Mouse (Mus musculus) embryonic facial prominence, embryonic 13.5 days (tissue): ENCODE data around the gene Iqce. TPM values are rescaled to one million over a fixed set of nuclear protein-coding genes. Genes with fewer than 3 reads are reported as not detected.
A peak's percentile ranks its signal among the peaks of the same experiment; 100 is the strongest.

Source experiments
- ATAC-seq: fragments of 200-750 bp; cut with Nextera tagmentation; 2 replicates; pipeline ENCODE4 v1.8.0; 2017; ENCODE audit warnings: low read depth; ENCODE audit not compliant: insufficient number of reproducible peaks, insufficient read depth, low FRiP score, low TSS enrichment
- H3K27ac ChIP-seq: fragments of 300-500 bp; sonication (generic); 2 replicates; pipeline ENCODE4 v1.5.1; 2015; ENCODE audit warnings: moderate library complexity, mild to moderate bottlenecking, inconsistent platforms
- H3K27me3 ChIP-seq: fragments of 300-500 bp; sonication (generic); 2 replicates; pipeline ENCODE4 v1.6.1; 2015; ENCODE audit warnings: mild to moderate bottlenecking, inconsistent platforms
- H3K36me3 ChIP-seq: fragments of 300-500 bp; sonication (generic); 2 replicates; pipeline ENCODE4 v1.6.1; 2015; ENCODE audit warnings: mild to moderate bottlenecking, inconsistent platforms
- H3K4me1 ChIP-seq: fragments of 300-500 bp; sonication (generic); 2 replicates; pipeline ENCODE4 v1.6.1; 2015; ENCODE audit warnings: inconsistent platforms
- H3K4me2 ChIP-seq: fragments of 300-500 bp; sonication (generic); 2 replicates; pipeline ENCODE4 v1.6.1; 2015; ENCODE audit warnings: moderate library complexity, mild to moderate bottlenecking, inconsistent platforms
- H3K4me3 ChIP-seq: fragments of 300-500 bp; sonication (generic); 2 replicates; pipeline ENCODE4 v1.5.1; 2015; ENCODE audit warnings: mild to moderate bottlenecking, inconsistent platforms
- H3K9ac ChIP-seq: fragments of 300-500 bp; sonication (generic); 2 replicates; pipeline ENCODE4 v1.6.1; 2015; ENCODE audit warnings: mild to moderate bottlenecking, inconsistent platforms
- H3K9me3 ChIP-seq: fragments of 300-500 bp; sonication (generic); 2 replicates; pipeline ENCODE4 v1.6.1; 2016; ENCODE audit warnings: inconsistent platforms
- WGBS: fragments of 180-500 bp; shearing (Covaris S2); methylation state at CpG from one replicate; pipeline ENCODE4 v1.1.7; 2015; ENCODE audit warnings: mixed read lengths; 5-methylcytosine and 5-hydroxymethylcytosine counted together
- polyA plus RNA-seq: library from polyadenylated mRNA; unstranded; fragments of >200 nt; fragmentation: Nextera tagmentation; extraction: Ambion mirVana; gene quantifications from 2 replicates; pipeline ENCODE4 v1.2.1, GENCODE M21; 2015

Iqce gene
- polyA plus RNA-seq, 1 experiment from 2014 or later, result 25.3 TPM

GRCm38 (mm10) chr5:140703480-140704377 is 1.6 kb upstream of the Iqce start:
- no peak for ATAC-seq
- H3K27ac ChIP-seq, result peak overlapping the region; percentile 93
- H3K36me3 ChIP-seq, result peaks cover 22% of the 10 kb centered on the region
- H3K4me1 ChIP-seq, result peaks cover 32% of the 10 kb centered on the region
- no peaks in the 10 kb centered on the region for H3K9me3 ChIP-seq
- no peak overlapping the region for H3K9ac ChIP-seq
- WGBS, result 47% methylated on average over 17 of the region's 17 CpGs
- H3K4me2 ChIP-seq, result peak overlapping the region; percentile 48
- no peaks in the 10 kb centered on the region for H3K27me3 ChIP-seq
- peak overlapping the region; percentile 61 for H3K4me3 ChIP-seq

- peak overlapping the region; percentile 92 for H3K27ac ChIP-seq
- H3K9ac ChIP-seq, result peak overlapping the region; percentile 90
- H3K4me3 ChIP-seq, result peak overlapping the region; percentile 78
- H3K4me1 ChIP-seq, result peaks cover 32% of the 10 kb centered on the region
- H3K27me3 ChIP-seq, result no peaks in the 10 kb centered on the region
- H3K9me3 ChIP-seq, result no peaks in the 10 kb centered on the region
- no peak for ATAC-seq
- H3K36me3 ChIP-seq, result peaks cover 21% of the 10 kb centered on the region
- H3K4me2 ChIP-seq, result peak overlapping the region; percentile 78
- 71% methylated on average over 19 of the region's 19 CpGs for WGBS
These were observed 519 bp upstream of the Iqce start for GRCm38 (mm10) chr5:140702618-140703175.

GRCm38 (mm10) chr5:140701661-140702060 is 517 bp downstream of the Iqce start:
- peak overlapping the region; percentile 78 for H3K4me3 ChIP-seq
- H3K27me3 ChIP-seq, result no peaks in the 10 kb centered on the region
- peaks cover 24% of the 10 kb centered on the region for H3K36me3 ChIP-seq
- H3K9ac ChIP-seq, result peak overlapping the region; percentile 90
- under 1% methylated on average over 25 of the region's 25 CpGs for WGBS
- peak overlapping the region; percentile 78 for H3K4me2 ChIP-seq
- 0 out of 2 replicates have a peak, but pooled peaks have one; percentile 2 for ATAC-seq
- H3K4me1 ChIP-seq, result peaks cover 32% of the 10 kb centered on the region
- H3K9me3 ChIP-seq, result no peaks in the 10 kb centered on the region
- H3K27ac ChIP-seq, result peak overlapping the region; percentile 92

- no peaks in the 10 kb centered on the region for H3K27me3 ChIP-seq
- no peaks in the 10 kb centered on the region for H3K9me3 ChIP-seq
- H3K36me3 ChIP-seq, result peaks cover 37% of the 10 kb centered on the region
- ATAC-seq, result no peak
- H3K9ac ChIP-seq, result no peak overlapping the region
- peaks cover 24% of the 10 kb centered on the region for H3K4me1 ChIP-seq
- no peak overlapping the region for H3K4me3 ChIP-seq
- H3K27ac ChIP-seq, result no peak overlapping the region
- H3K4me2 ChIP-seq, result no peak overlapping the region
- WGBS, result 80% methylated on average over 9 of the region's 9 CpGs
These were observed 2.4 kb downstream of the Iqce start for GRCm38 (mm10) chr5:140699776-140700175.

GRCm38 (mm10) chr5:140695987-140696386 is 6.2 kb downstream of the Iqce start:
- Histone ChIP-seq H3K4me3 (no peak overlapping the region), H3K9ac (no peak overlapping the region), H3K27me3 (no peaks in the 10 kb centered on the region), H3K4me2 (no peak overlapping the region), H3K27ac (no peak overlapping the region), H3K9me3 (no peaks in the 10 kb centered on the region), H3K4me1 (peaks cover 16% of the 10 kb centered on the region), H3K36me3 (peaks cover 68% of the 10 kb centered on the region)
- 56% methylated on average over 7 of the region's 7 CpGs for WGBS
- no peak for ATAC-seq

GRCm38 (mm10) chr5:140688434-140688833 is 13.7 kb downstream of the Iqce start:
- H3K27me3 ChIP-seq, result no peaks in the 10 kb centered on the region
- no peak for ATAC-seq
- H3K9me3 ChIP-seq, result no peaks in the 10 kb centered on the region
- H3K4me3 ChIP-seq, result no peak overlapping the region
- H3K4me2 ChIP-seq, result no peak overlapping the region
- WGBS, result 80% methylated on average over 3 of the region's 3 CpGs
- H3K9ac ChIP-seq, result no peak overlapping the region
- no peak overlapping the region for H3K27ac ChIP-seq
- H3K36me3 ChIP-seq, result peaks cover 79% of the 10 kb centered on the region
- peaks cover 12% of the 10 kb centered on the region for H3K4me1 ChIP-seq

GRCm38 (mm10) chr5:140684343-140685148 is 17.6 kb downstream of the Iqce start:
- Histone ChIP-seq H3K9me3 (no peaks in the 10 kb centered on the region), H3K4me3 (no peak overlapping the region), H3K9ac (0 out of 2 replicates have a peak overlapping the region, but pooled peaks have one; percentile 2), H3K27me3 (no peaks in the 10 kb centered on the region), H3K4me1 (0 out of 2 replicates have a peak, but pooled peaks cover 3% of the 10 kb centered on the region), H3K4me2 (no peak overlapping the region), H3K36me3 (peaks cover 70% of the 10 kb centered on the region), H3K27ac (no peak overlapping the region)
- ATAC-seq, result no peak
- WGBS, result 56% methylated on average over 16 of the region's 16 CpGs

- ATAC-seq, result no peak
These were observed 20.1 kb downstream of the Iqce start for GRCm38 (mm10) chr5:140682113-140682512.

GRCm38 (mm10) chr5:140680950-140681349 is 21.2 kb downstream of the Iqce start:
- H3K9ac ChIP-seq, result no peak overlapping the region
- 100% methylated on average over 1 of the region's 1 CpGs for WGBS
- 0 out of 2 replicates have a peak, but pooled peaks cover 3% of the 10 kb centered on the region for H3K4me1 ChIP-seq
- no peak overlapping the region for H3K27ac ChIP-seq
- no peak for ATAC-seq
- H3K27me3 ChIP-seq, result no peaks in the 10 kb centered on the region
- no peak overlapping the region for H3K4me3 ChIP-seq
- H3K4me2 ChIP-seq, result no peak overlapping the region
- H3K36me3 ChIP-seq, result peaks cover 61% of the 10 kb centered on the region
- H3K9me3 ChIP-seq, result no peaks in the 10 kb centered on the region

More at GRCm38 (mm10) chr5:140682113-140682512, 20.1 kb downstream of the Iqce start:
- Histone ChIP-seq H3K4me2 (no peak overlapping the region), H3K9ac (no peak overlapping the region), H3K36me3 (peaks cover 60% of the 10 kb centered on the region), H3K27ac (no peak overlapping the region), H3K4me3 (no peak overlapping the region), H3K4me1 (0 out of 2 replicates have a peak, but pooled peaks cover 3% of the 10 kb centered on the region), H3K27me3 (no peaks in the 10 kb centered on the region), H3K9me3 (no peaks in the 10 kb centered on the region)
- WGBS, result 93% methylated on average over 6 of the region's 6 CpGs

- Histone ChIP-seq H3K9me3 (no peaks in the 10 kb centered on the region), H3K36me3 (peaks cover 64% of the 10 kb centered on the region), H3K27me3 (no peaks in the 10 kb centered on the region), H3K9ac (no peak overlapping the region), H3K4me1 (0 out of 2 replicates have a peak, but pooled peaks cover 3% of the 10 kb centered on the region), H3K27ac (no peak overlapping the region), H3K4me2 (no peak overlapping the region), H3K4me3 (no peak overlapping the region)
- ATAC-seq, result no peak; the same call in 1 of the 2 replicates
- 85% methylated on average over 6 of the region's 6 CpGs for WGBS
These were observed 22.1 kb downstream of the Iqce start for GRCm38 (mm10) chr5:140680051-140680450.

- no peak for ATAC-seq
- Histone ChIP-seq H3K9ac (no peak overlapping the region), H3K9me3 (no peaks in the 10 kb centered on the region), H3K36me3 (peaks cover 74% of the 10 kb centered on the region), H3K4me3 (no peak overlapping the region), H3K27ac (no peak overlapping the region), H3K27me3 (no peaks in the 10 kb centered on the region), H3K4me2 (no peak overlapping the region), H3K4me1 (no peaks in the 10 kb centered on the region)
- WGBS, result 92% methylated on average over 6 of the region's 6 CpGs
These were observed 25.0 kb downstream of the Iqce start for GRCm38 (mm10) chr5:140677137-140677536.
